Mouse (Mus musculus) cerebellum, adult 2 months (tissue): ENCODE results near the gene Shc2.

Experiments used
- CTCF ChIP-seq: fragments of 200-500 bp; IDR thresholded peaks from 2 replicates; pipeline ENCODE4 v1.5.1; 2011; ENCODE audit warnings: low read depth, mild to moderate bottlenecking, control low read depth, low read length, moderate library complexity, borderline replicate concordance; ENCODE audit not compliant: insufficient read depth
- POLR2A ChIP-seq: fragments of 200-500 bp; IDR thresholded peaks from 2 replicates; pipeline ENCODE4 v1.6.1; 2011; ENCODE audit warnings: low read length, control low read depth, borderline replicate concordance; ENCODE audit not compliant: insufficient read depth

DNA sequence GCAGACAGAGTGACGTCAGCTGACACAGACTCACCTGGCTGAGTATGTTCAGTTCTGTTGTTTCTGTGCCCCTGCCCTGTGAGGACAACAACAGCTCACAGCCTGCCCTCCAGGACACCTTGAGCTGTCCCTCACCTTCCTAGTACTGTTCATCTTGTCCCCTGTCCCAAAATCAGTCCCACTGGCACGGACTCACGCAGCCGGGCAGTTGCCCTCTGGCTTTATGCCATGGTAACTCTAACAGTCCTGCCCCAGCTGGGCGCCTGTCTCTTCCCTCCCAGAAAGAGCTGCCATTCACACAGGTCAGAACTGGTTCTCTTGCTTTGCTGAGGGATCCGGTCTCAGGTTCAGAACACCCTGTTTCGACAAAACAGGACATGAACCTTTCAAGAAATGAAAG is 15.1 kb upstream of the Shc2 start:
- TF ChIP-seq CTCF (no peak), POLR2A (no peak)
